Mouse (Mus musculus) cortical plate, adult 2 months (tissue): ENCODE measurements around the gene Tmprss6.

Source experiments
- CTCF ChIP-seq: fragments of 200-500 bp; IDR thresholded peaks from 2 replicates; pipeline ENCODE4 v1.5.1; 2011; ENCODE audit warnings: mild to moderate bottlenecking, control low read depth, low read length; ENCODE audit not compliant: insufficient read depth; ENCODE audit errors: extremely low read depth
- POLR2A ChIP-seq: fragments of 200-500 bp; IDR thresholded peaks from 2 replicates; pipeline ENCODE4 v1.6.1; 2011; ENCODE audit warnings: mild to moderate bottlenecking, low read length, control low read depth; ENCODE audit not compliant: insufficient read depth; ENCODE audit errors: extremely low read depth

DNA sequence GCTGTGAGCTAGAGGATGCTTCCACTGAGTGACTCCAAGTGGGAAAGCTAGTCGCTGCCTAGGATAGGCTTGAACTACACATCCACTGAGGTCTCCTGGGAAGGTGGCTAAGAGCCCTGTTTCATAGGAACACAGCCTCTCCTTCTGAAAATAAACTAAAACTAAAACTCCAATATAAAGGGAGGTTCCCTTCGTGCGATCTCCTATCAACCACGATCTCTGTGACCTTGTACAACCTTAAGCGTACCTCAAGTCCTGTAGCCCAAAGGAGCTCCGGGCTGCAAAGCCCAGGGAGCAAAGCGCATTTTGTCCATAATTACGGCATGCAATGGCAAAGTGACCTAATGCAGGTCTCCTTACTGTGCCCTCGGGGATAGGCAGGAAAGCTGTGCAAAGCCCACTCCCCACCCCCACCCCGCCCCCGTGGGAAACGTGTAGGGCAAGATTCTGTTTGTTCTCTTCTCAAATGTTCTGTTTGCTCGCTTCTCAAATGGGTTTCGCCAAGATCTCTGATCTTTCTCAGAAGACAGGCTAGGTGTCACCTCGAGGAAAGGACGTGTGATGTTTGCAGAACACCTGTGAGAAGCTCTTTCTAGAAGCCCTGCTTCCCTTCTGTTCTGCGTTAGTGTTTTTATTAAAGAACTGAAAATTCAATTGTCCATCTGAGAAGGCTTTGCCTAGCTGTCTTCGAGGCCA, 34.2 kb upstream of the Tmprss6 start:
- TF ChIP-seq POLR2A (no peak), CTCF (no peak)
